Mouse (Mus musculus) heart, embryonic 11.5 days (tissue): ENCODE measurements at regions not wholly inside any gene's neighbourhood (a gene's known extent, or its start where the extent isn't known, plus 50 kb on each side); places are given as distances from the start of the nearest gene placed in this dataset.

Source experiments
- ATAC-seq: fragments of 200-750 bp; cut with Nextera tagmentation; replicated peaks from 2 replicates; pipeline ENCODE4 v1.8.0; 2017; ENCODE audit warnings: moderate library complexity; ENCODE audit not compliant: insufficient number of reproducible peaks, low FRiP score, low TSS enrichment
- H3K27ac ChIP-seq: fragments of 300-500 bp; sonication (generic); 2 replicates; pipeline ENCODE4 v1.5.1; 2014; ENCODE audit warnings: mild to moderate bottlenecking, low read depth, low read length
- H3K27me3 ChIP-seq: fragments of 300-500 bp; sonication (generic); 2 replicates; pipeline ENCODE4 v1.6.1; 2014; ENCODE audit warnings: mild to moderate bottlenecking, low read length, mixed read lengths; ENCODE audit not compliant: control insufficient read depth, insufficient read depth
- H3K36me3 ChIP-seq: fragments of 300-500 bp; sonication (generic); 2 replicates; pipeline ENCODE4 v1.6.1; 2014; ENCODE audit warnings: mild to moderate bottlenecking, low read length, moderate library complexity, mixed read lengths; ENCODE audit not compliant: control insufficient read depth, insufficient read depth
- H3K4me1 ChIP-seq: fragments of 300-500 bp; sonication (generic); 2 replicates; pipeline ENCODE4 v1.6.1; 2014; ENCODE audit warnings: low read length; ENCODE audit not compliant: control insufficient read depth, insufficient read depth
- H3K4me2 ChIP-seq: fragments of 300-500 bp; sonication (generic); 2 replicates; pipeline ENCODE4 v1.6.1; 2014; ENCODE audit warnings: mild to moderate bottlenecking, moderate library complexity
- H3K4me3 ChIP-seq: fragments of 300-500 bp; sonication (generic); 2 replicates; pipeline ENCODE4 v1.5.1; 2014; ENCODE audit warnings: low read depth, low read length
- H3K9ac ChIP-seq: fragments of 300-500 bp; sonication (generic); 2 replicates; pipeline ENCODE4 v1.6.1; 2014; ENCODE audit warnings: mild to moderate bottlenecking, low read depth, low read length, moderate library complexity
- H3K9me3 ChIP-seq: fragments of 300-500 bp; sonication (generic); replicated peaks from 2 replicates; pipeline ENCODE4 v1.6.1; 2016; ENCODE audit warnings: low read length; ENCODE audit not compliant: control insufficient read depth
- WGBS: fragments of 180-500 bp; shearing (Covaris S2); extraction: QIAGEN DNeasy Blood & Tissue Kit; methylation state at CpG from one replicate; pipeline ENCODE4 v1.1.7; 2014; ENCODE audit not compliant: insufficient replicate concordance; 5-methylcytosine and 5-hydroxymethylcytosine counted together

DNA sequence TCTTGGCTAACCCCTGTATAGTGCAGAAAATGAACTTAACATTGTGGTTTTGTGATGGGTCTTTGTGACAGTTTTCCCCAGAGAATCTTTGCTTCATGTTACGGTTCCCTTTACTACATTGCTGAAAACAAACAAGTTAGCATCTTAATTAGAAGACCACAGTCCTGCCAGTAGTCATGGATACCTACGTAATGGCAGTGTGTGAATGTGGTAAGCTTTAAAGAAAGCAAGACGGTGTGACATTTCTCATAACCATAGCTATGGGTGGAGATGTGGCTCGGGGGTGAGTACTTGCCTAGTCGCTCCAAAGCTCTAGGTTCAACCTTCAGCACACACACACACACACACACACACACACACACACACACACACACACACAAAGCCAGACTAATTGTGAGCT is 73.6 kb upstream of the Parp11 start:
- H3K36me3 ChIP-seq = no peaks in the 10 kb centered on the region
- no peak for ATAC-seq
- 87% methylated on average over 5 of the region's 5 CpGs for WGBS

DNA sequence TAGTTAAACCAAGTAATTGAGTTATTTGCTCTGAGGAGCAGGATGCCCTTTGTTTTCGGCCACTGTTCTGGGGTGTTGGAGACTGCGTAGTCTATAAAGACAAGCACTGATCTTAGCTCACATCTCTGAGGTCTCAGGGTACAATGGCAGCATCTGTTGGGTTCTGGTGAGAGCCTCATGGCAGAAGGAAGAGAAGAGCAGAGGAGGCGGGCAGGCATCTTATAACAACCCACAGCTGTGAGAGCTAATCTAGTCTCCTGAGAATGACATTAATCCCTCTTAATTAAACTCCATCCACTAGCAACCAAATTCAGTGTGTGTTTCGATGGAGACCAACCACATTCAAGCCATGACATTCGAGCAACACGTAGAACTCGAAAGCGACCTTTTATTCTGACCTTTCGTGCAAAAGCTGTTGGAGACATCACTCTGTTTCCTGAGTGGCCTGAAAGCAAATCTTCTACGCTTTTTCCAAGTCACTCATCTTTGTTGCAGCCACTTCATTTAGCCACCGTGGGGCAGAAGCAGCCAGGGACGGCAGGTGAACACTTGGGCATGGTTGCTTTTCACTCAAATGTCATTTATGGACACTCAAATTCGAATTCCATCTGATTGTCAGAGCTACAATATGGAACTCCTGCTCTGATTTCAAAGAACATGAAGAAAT is 72.7 kb upstream of the Parp11 start:
- ATAC-seq = no peak
- Histone ChIP-seq H3K9me3 (no peaks in the 10 kb centered on the region), H3K27me3 (no peaks in the 10 kb centered on the region), H3K4me1 (peaks cover 28% of the 10 kb centered on the region), H3K4me2 (no peak overlapping the region), H3K4me3 (no peak overlapping the region), H3K27ac (no peak overlapping the region), H3K36me3 (no peaks in the 10 kb centered on the region), H3K9ac (no peak overlapping the region)
- 78% methylated on average over 13 of the region's 13 CpGs for WGBS

More for the DNA sequence above, 73.6 kb upstream of the Parp11 start:
- Histone ChIP-seq H3K4me2 (no peak overlapping the region), H3K9me3 (no peaks in the 10 kb centered on the region), H3K4me3 (no peak overlapping the region), H3K27ac (no peak overlapping the region), H3K4me1 (peaks cover 28% of the 10 kb centered on the region), H3K9ac (no peak overlapping the region), H3K27me3 (no peaks in the 10 kb centered on the region)

DNA sequence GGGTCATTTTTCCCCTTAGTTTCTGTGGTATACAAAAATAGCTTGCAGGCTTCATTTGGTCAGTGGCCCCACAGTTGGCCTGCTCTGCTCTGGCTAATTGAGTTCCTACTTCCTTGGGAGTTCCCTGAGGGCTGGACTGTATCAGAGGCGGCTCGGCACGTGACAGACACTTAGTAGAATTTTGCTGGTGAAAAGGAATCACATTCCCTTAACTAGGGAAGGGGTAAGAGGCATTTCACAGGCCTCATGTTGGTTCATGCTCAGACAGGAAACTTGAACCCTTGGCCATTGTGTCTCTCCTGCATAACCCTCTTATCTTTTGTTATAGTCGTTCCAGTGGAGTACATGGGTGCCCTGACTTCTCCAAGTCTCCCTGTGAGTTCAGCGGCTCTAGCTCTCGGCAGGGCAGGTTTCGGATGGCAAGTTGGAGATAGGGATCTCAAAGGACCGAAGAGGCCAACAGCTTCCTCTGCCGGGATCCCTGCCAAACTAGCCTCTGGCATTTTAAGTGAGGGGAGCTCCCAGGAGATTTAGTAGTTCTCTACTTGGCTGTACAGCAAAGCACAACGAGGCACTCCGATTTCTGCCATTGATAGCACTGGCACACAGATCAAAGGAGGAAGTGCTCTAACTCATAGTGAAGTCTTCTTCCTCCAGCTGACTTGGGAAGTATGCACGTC is 72.0 kb upstream of the Parp11 start:
- Histone ChIP-seq H3K27me3 (no peaks in the 10 kb centered on the region), H3K36me3 (no peaks in the 10 kb centered on the region), H3K27ac (peak overlapping the region; percentile 62; the same call in 1 of the 2 replicates), H3K4me2 (no peak overlapping the region), H3K9me3 (no peaks in the 10 kb centered on the region), H3K9ac (no peak overlapping the region), H3K4me3 (no peak overlapping the region), H3K4me1 (peaks cover 28% of the 10 kb centered on the region)
- 13% methylated on average over 12 of the region's 12 CpGs for WGBS
- ATAC-seq = no peak

DNA sequence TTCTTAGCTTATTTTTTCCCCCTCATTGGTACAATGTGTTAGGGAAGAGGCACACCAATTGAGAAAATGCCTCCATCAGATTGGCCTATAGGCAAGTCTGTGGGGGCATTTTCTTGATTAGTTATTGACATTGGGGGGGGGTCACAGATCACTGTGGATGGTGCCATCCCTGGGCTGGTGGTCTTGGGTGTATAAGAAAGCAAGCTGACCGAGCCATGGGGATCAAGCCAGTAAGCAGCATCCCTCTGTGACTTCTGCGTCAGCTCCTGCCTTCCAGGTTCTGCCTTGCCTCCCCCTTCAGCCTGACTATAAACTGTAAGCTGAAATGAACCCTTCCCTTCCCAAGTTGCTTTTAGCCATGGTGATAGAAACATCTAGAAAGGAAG is 71.5 kb upstream of the Parp11 start:
- H3K9ac ChIP-seq = no peak overlapping the region
- H3K4me1 ChIP-seq = peaks cover 28% of the 10 kb centered on the region
- 70% methylated on average over 2 of the region's 2 CpGs for WGBS
- no peak overlapping the region for H3K4me3 ChIP-seq
- no peak overlapping the region for H3K4me2 ChIP-seq
- H3K27me3 ChIP-seq = no peaks in the 10 kb centered on the region
- H3K36me3 ChIP-seq = no peaks in the 10 kb centered on the region
- no peak for ATAC-seq
- peak overlapping the region; percentile 62; the same call in 1 of the 2 replicates for H3K27ac ChIP-seq
- no peaks in the 10 kb centered on the region for H3K9me3 ChIP-seq

DNA sequence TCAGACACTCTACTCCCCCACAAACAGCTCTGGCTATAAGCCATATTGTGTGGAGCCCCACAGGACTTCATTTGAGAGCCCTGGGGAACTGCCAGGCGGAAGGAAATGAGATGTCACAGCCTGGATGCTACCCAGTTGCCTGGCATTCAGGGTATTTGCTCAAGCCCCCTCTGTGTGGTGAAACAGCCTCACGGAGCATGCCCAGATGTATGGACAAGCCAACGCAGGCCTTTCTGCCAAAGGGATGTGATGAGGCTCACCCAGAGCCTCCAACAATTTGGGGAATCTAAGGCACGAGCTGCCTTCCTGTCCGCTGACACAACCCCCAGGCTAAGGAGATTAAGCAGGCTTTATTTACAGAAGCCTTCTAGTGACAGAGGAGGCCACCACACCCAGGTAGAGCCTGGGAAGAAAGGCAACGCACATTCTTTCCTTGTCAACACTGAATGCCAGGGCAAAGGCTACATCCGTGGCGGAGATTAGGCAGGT is 70.9 kb upstream of the Parp11 start:
- ATAC-seq = peak; percentile 45; the same call in 1 of the 2 replicates
- no peaks in the 10 kb centered on the region for H3K27me3 ChIP-seq
- H3K4me2 ChIP-seq = no peak overlapping the region
- H3K4me3 ChIP-seq = no peak overlapping the region
- no peaks in the 10 kb centered on the region for H3K36me3 ChIP-seq
- 20% methylated on average over 8 of the region's 8 CpGs for WGBS
- H3K4me1 ChIP-seq = peaks cover 28% of the 10 kb centered on the region
- H3K9ac ChIP-seq = no peak overlapping the region
- H3K27ac ChIP-seq = peak overlapping the region; percentile 62
- H3K9me3 ChIP-seq = no peaks in the 10 kb centered on the region

DNA sequence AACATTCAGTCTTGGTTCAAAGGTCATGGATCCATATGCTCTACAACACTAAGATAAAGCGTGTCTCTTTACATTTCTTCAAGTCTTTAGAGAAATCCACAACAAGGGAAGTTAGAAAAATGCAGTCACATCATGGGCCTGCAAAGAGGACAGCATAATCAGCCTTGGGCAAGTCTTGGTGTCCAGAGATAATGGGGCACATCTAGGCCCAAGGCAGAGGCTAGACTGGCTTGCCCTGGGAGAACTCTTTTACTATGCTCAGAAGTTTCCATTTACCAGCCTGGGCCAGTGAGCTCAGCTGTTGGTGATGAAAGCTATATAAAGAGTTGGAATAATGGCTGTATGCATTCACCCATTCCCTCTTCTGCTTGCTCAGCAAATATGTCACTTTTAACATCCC is 67.9 kb upstream of the Parp11 start:
- H3K4me3 ChIP-seq = no peak overlapping the region
- H3K9me3 ChIP-seq = no peaks in the 10 kb centered on the region
- no peaks in the 10 kb centered on the region for H3K27me3 ChIP-seq
- WGBS = 91% methylated on average over 1 of the region's 1 CpGs
- H3K4me1 ChIP-seq = peaks cover 28% of the 10 kb centered on the region
- no peak for ATAC-seq
- no peaks in the 10 kb centered on the region for H3K36me3 ChIP-seq
- no peak overlapping the region for H3K9ac ChIP-seq
- no peak overlapping the region for H3K27ac ChIP-seq
- no peak overlapping the region for H3K4me2 ChIP-seq

DNA sequence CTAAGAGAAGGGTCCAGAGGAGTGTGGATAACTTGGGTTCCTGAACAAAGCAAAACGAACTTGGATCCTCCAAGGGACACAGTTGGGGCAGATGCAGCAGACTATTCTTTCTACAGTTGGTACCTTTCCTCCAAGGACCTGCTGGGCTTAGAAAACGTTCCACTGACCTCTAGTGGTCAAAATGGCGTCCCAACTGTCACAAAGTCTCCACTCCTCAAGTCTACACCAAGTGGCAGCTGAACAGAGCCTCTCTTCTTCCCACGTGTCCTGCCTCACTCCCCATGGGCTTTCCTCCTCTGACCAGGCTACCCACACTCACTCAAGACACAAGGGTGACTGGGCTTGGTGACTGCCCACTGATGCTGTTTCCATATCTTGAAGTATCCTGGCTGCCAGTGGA is 67.1 kb upstream of the Parp11 start:
- Histone ChIP-seq H3K27ac (no peak overlapping the region), H3K9me3 (no peaks in the 10 kb centered on the region), H3K27me3 (no peaks in the 10 kb centered on the region), H3K4me3 (no peak overlapping the region), H3K36me3 (no peaks in the 10 kb centered on the region), H3K9ac (no peak overlapping the region), H3K4me2 (no peak overlapping the region), H3K4me1 (peaks cover 23% of the 10 kb centered on the region)
- WGBS = 10% methylated on average over 4 of the region's 4 CpGs
- no peak for ATAC-seq

DNA sequence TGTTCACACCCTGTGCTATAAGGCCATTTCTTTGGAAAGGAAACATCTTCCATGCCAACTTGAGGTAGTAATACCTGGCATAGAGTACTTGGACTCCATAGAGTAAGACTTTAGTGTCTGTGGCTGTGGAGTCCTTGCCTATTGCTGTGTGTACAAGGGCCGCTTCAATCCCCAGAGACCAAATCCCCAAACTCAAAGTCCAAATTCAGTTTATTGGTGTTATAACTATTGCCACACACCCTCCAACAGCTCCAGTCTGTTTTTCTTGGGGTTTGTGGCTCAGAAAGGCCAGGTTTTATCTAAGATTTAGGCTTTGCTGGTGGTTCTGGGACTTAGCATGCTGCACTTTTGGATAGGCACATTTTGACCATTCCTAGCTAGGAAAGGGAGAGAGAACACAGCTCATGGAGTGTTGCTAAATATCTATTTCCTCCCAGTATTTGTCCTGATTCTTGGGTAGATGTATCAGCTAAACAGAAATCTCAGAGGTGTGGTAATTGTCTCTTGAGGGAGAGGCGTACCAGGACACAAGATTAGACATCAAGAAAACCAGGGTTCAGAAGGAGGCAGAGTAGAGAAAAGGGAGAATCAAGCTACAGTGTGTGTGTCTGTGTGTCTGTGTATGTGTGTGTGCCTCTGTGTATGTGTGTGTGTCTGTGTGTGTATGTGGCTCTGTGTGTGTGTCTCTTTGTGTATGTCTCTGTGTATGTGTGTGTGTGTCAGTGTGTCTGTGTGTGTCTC is 65.3 kb upstream of the Parp11 start:
- Histone ChIP-seq H3K9ac (no peak overlapping the region), H3K4me2 (no peak overlapping the region), H3K36me3 (no peaks in the 10 kb centered on the region), H3K27ac (no peak overlapping the region), H3K27me3 (no peaks in the 10 kb centered on the region), H3K4me3 (no peak overlapping the region), H3K9me3 (no peaks in the 10 kb centered on the region), H3K4me1 (peaks cover 5% of the 10 kb centered on the region)
- no peak for ATAC-seq
- 80% methylated on average over 2 of the region's 2 CpGs for WGBS
